Mouse (Mus musculus) CH12.LX (cell line): ENCODE results near the gene Rtp2. TPM values are rescaled to one million over a fixed set of nuclear protein-coding genes. Genes with fewer than 3 reads are reported as not detected.

Source experiments
- DNase-seq: peaks from one replicate; pipeline ENCODE4 v3.0.0-alpha.2; 2013; ENCODE audit errors: extremely low read depth
- H3K27ac ChIP-seq: 2 replicates; pipeline ENCODE4 v1.5.1; 2012; ENCODE audit warnings: low read depth, mild to moderate bottlenecking, control low read depth, moderate library complexity; ENCODE audit not compliant: insufficient read depth
- H3K27me3 ChIP-seq: replicated peaks from 2 replicates; pipeline ENCODE3; 2012; ENCODE audit warnings: inconsistent platforms
- H3K36me3 ChIP-seq, 2 experiments: replicated peaks in 1 of 2; 2 replicates each; pipeline versions ENCODE3 to v1.6.1; 2012; ENCODE audit warnings: inconsistent platforms in 1 of 2, low read length in 1 of 2, mild to moderate bottlenecking in 1 of 2, mixed read lengths in 1 of 2, moderate library complexity in 1 of 2; ENCODE audit not compliant: control insufficient read depth in 1 of 2, insufficient read depth in 1 of 2
- H3K4me1 ChIP-seq, 2 experiments: 2 replicates each; pipeline ENCODE4 v1.6.1; 2012; ENCODE audit warnings: inconsistent platforms in 1 of 2, moderate library complexity in 1 of 2; ENCODE audit not compliant: insufficient read depth in 2 of 2, control insufficient read depth in 1 of 2
- H3K4me2 ChIP-seq: 2 replicates; pipeline ENCODE4 v1.6.1; 2012; ENCODE audit warnings: low read depth, mild to moderate bottlenecking, control low read depth; ENCODE audit not compliant: poor library complexity, insufficient read depth, severe bottlenecking
- H3K4me3 ChIP-seq, 3 experiments: fragments of 150-350 bp in 1 of 3; sonication (generic) in 1 of 3; replicated peaks in 1 of 3; 2 replicates each; pipeline versions ENCODE3 to v1.5.1; 2011 to 2012; ENCODE audit warnings: low read depth in 2 of 3, low read length in 2 of 3, mild to moderate bottlenecking in 2 of 3, moderate library complexity in 2 of 3, control low read depth in 1 of 3, improper control_type of control experiment in 1 of 3, inconsistent platforms in 1 of 3, mixed read lengths in 1 of 3; ENCODE audit not compliant: poor library complexity in 1 of 3
- H3K79me2 ChIP-seq: replicated peaks from 2 replicates; pipeline ENCODE4 v1.6.1; 2012; ENCODE audit warnings: mild to moderate bottlenecking, moderate library complexity; ENCODE audit not compliant: control insufficient read depth, poor library complexity, insufficient read depth, severe bottlenecking; ENCODE audit errors: extremely low read depth
- H3K9ac ChIP-seq: 2 replicates; pipeline ENCODE4 v1.6.1; 2012; ENCODE audit warnings: low read depth, mild to moderate bottlenecking, control low read depth, moderate library complexity; ENCODE audit not compliant: insufficient read depth
- H3K9me3 ChIP-seq: replicated peaks from 2 replicates; pipeline ENCODE3; 2012; ENCODE audit warnings: low read length, inconsistent platforms, mixed read lengths
- CHD2 ChIP-seq: IDR thresholded peaks from 2 replicates; pipeline ENCODE4 v1.6.1; 2011; ENCODE audit warnings: low read length, improper control_type of control experiment
- ELF1 ChIP-seq: IDR thresholded peaks from 2 replicates; pipeline ENCODE4 v1.6.1; 2014; ENCODE audit warnings: low read depth, mild to moderate bottlenecking, inconsistent platforms, low read length, improper control_type of control experiment
- ETS1 ChIP-seq: conservative IDR thresholded peaks from 2 replicates; pipeline ENCODE4 v1.6.1; 2012; ENCODE audit warnings: low read depth, mild to moderate bottlenecking, inconsistent platforms, low read length, improper control_type of control experiment, moderate library complexity
- IRF4 ChIP-seq: IDR thresholded peaks from 2 replicates; pipeline ENCODE4 v1.6.1; 2014; ENCODE audit warnings: low read depth, mild to moderate bottlenecking, inconsistent platforms, low read length, improper control_type of control experiment
- JUN ChIP-seq: IDR thresholded peaks from 2 replicates; pipeline ENCODE4 v1.6.1; 2011; ENCODE audit warnings: low read depth, mild to moderate bottlenecking, low read length, improper control_type of control experiment, moderate library complexity; ENCODE audit not compliant: insufficient read depth
- MAX ChIP-seq: IDR thresholded peaks from 2 replicates; pipeline ENCODE4 v1.6.1; 2011; ENCODE audit warnings: low read length, improper control_type of control experiment
- NELFE ChIP-seq: IDR thresholded peaks from 2 replicates; pipeline ENCODE4 v1.6.1; 2011; ENCODE audit warnings: low read depth, low read length, improper control_type of control experiment
- PAX5 ChIP-seq: IDR thresholded peaks from 2 replicates; pipeline ENCODE4 v1.6.1; 2012; ENCODE audit warnings: low read length, inconsistent platforms, mixed read lengths
- POLR2A ChIP-seq: IDR thresholded peaks from 2 replicates; pipeline ENCODE4 v1.6.1; 2011; ENCODE audit warnings: low read depth, mild to moderate bottlenecking, improper control_type of control experiment, low read length
- POLR2AphosphoS2 ChIP-seq: IDR thresholded peaks from 2 replicates; pipeline ENCODE4 v1.6.1; 2011; ENCODE audit warnings: low read depth, low read length, improper control_type of control experiment
- SMC3 ChIP-seq: IDR thresholded peaks from 2 replicates; pipeline ENCODE4 v1.6.1; 2011; ENCODE audit warnings: low read depth, low read length, improper control_type of control experiment
- UBTF ChIP-seq: IDR thresholded peaks from 2 replicates; pipeline ENCODE4 v1.6.1; 2012; ENCODE audit warnings: low read depth, mild to moderate bottlenecking, inconsistent platforms, low read length, improper control_type of control experiment, moderate library complexity
- USF2 ChIP-seq: conservative IDR thresholded peaks from 2 replicates; pipeline ENCODE4 v1.6.1; 2011; ENCODE audit warnings: low read depth, low read length, improper control_type of control experiment
- ZMIZ1 ChIP-seq: IDR thresholded peaks from 2 replicates; pipeline ENCODE4 v1.6.1; 2012; ENCODE audit warnings: low read depth, mild to moderate bottlenecking, inconsistent platforms, low read length, improper control_type of control experiment
- dilution Hi-C: fragments of 300-500 bp; cut with MboI; formaldehyde crosslinking; loops from 2 replicates; pipeline ENCODE4 v1.14.3; 2020; ENCODE audit warnings: low sequenced_read_pairs; ENCODE audit not compliant: extremely low pct_unique_long_range_greater_than_20kb, extremely low pct_ligation_motif_present
- in situ Hi-C: fragments of 300-500 bp; cut with MboI; formaldehyde crosslinking; loops from 3 replicates; pipeline ENCODE4 v1.14.3; 2019; ENCODE audit warnings: low sequenced_read_pairs, low pct_ligation_motif_present, low pct_unique_long_range_greater_than_20kb, mixed read lengths
- polyA plus RNA-seq: library from polyadenylated mRNA; unstranded; fragments of >175 nt; gene quantifications from 2 replicates; pipeline ENCODE4 v1.2.1, GENCODE M21; 2012; ENCODE audit warnings: low read depth; ENCODE audit not compliant: insufficient read length
- total RNA-seq, 2 experiments: library from RNA; depleted of rRNA; stranded (reverse); fragments of 300-350 nt in 1 of 2; fragments of >200 nt in 1 of 2; gene quantifications; 2 replicates each; pipeline ENCODE4 v1.2.3; 2012 to 2014

Rtp2 gene
- total and polyA plus RNA-seq, 3 experiments = not detected

GRCm38 (mm10) chr16:23921697-23922096 is 10.5 kb downstream of the Rtp2 start:
- Histone ChIP-seq H3K27me3 (peaks cover 10% of the 10 kb centered on the region), H3K27ac (no peak overlapping the region), H3K79me2 (no peaks in the 10 kb centered on the region), H3K4me2 (no peak overlapping the region), H3K9me3 (peaks cover 5% of the 10 kb centered on the region), H3K4me3 (no peak overlapping the region), H3K9ac (no peak overlapping the region), H3K4me1 (no peaks in the 10 kb centered on the region), H3K36me3 (no peaks in the 10 kb centered on the region)
- dilution Hi-C loops (no loop called here), in situ Hi-C loops (no loop called here)
- DNase-seq = no peak
- no peak for TF ChIP-seq ELF1
- no peak for TF ChIP-seq PAX5
- TF ChIP-seq ETS1 = no peak

DNA sequence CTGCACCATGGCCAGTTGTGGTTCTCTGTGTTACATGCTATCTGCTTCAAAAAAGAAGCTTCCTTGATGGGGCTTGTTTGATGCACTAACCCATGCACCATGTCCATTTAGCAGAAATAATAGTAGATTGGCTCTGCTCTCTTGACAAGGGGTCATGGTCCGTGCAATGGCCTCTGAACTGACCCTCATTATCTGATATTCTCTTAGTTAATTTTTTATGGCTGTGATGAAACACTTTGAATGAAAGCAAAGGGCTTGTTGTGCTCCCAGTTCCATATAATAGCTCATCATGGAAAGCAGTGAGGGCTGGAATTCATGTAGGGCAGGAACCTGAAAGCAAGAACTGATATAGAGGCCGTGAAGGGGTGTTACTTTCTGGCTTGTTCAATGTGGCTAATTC is 12.8 kb downstream of the Rtp2 start:
- no peaks in the 10 kb centered on the region for H3K4me1 ChIP-seq
- H3K36me3 ChIP-seq = no peaks in the 10 kb centered on the region
- H3K9me3 ChIP-seq = peaks cover 5% of the 10 kb centered on the region
- TF ChIP-seq ZMIZ1 (no peak), SMC3 (no peak), JUN (no peak), MAX (no peak), POLR2AphosphoS2 (no peak), UBTF (no peak), IRF4 (no peak), NELFE (no peak), PAX5 (no peak), CHD2 (no peak)
- peaks cover 12% of the 10 kb centered on the region for H3K27me3 ChIP-seq
- dilution Hi-C loops = no loop called here
- no peak overlapping the region for H3K4me3 ChIP-seq
- H3K27ac ChIP-seq = no peak overlapping the region
- in situ Hi-C loops = no loop called here
- DNase-seq = no peak
- H3K79me2 ChIP-seq = no peaks in the 10 kb centered on the region
- no peak overlapping the region for H3K4me2 ChIP-seq
- no peak overlapping the region for H3K9ac ChIP-seq

- Histone ChIP-seq H3K79me2 (no peaks in the 10 kb centered on the region), H3K9ac (no peak overlapping the region), H3K4me2 (no peak overlapping the region), H3K9me3 (peaks cover 4% of the 10 kb centered on the region), H3K4me1 (no peaks in the 10 kb centered on the region), H3K4me3 (no peak overlapping the region), H3K36me3 (no peaks in the 10 kb centered on the region), H3K27ac (no peak overlapping the region), H3K27me3 (peaks cover 15% of the 10 kb centered on the region)
- TF ChIP-seq ELF1 (no peak), POLR2A (no peak), USF2 (no peak)
- no peak for DNase-seq
- dilution Hi-C loops (no loop called here), in situ Hi-C loops (no loop called here)
Observed at GRCm38 (mm10) chr16:23913401-23913800, 18.8 kb downstream of the Rtp2 start.
